Mouse (Mus musculus): ENCODE data around the gene Rsph10b. TPM values are rescaled to one million over a fixed set of nuclear protein-coding genes. Genes with fewer than 3 reads are reported as not detected.
"Not testable (repeated sequence)": the region's sequence is repeated elsewhere in the genome, so short reads cannot be mapped to it uniquely, and the experiment has no call there.

Gene Rsph10b
- total RNA-seq, 4 experiments from 2014 or later, result 4.0 to 6.2 (median 5.0) TPM

DNA sequence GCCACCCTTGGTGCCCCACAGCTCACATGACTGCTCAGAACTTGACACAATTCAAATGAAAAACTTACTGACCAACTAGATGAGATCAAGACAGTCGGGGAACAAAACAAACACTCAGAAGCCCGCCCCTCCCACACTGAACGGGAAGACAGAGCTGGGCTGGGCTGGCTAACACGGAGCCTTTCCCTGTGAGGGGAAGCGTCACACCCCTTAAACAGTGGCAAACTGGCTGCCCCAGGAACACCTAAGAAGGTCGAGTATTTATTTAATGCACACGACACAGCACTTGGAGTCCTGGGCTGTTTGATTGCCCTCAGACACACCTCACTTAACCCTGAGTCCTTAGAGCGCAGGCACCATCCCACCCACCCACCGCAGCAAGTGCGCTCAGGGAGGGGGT, 59.8 kb downstream of the Rsph10b start:
- DNase-seq (ENCODE audit: low spot score in 2 of 2), result no peak

- DNase-seq (ENCODE audit: low spot score in 2 of 2), result no peak
Observed at GRCm38 (mm10) chr5:143993260-143993659, 60.4 kb downstream of the Rsph10b start.

DNA sequence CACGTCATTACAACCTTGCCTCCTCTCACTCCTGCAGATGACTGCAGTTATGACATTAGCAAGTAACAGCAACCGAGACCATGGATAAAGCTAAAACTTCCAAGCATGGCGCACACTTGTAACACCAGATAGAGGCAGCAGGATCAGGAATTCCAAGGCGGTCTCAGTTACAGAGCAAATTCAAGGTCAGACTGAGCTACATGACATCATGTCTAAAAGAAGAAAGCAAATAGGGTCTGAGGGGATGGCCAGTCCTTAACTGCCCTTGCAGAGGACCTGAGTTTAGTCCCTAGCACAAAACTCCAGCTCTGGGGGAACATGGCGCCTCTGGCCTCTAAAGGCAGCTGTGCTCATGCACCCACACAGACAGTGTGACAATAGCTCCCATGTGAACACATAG, 61.0 kb downstream of the Rsph10b start:
- DNase-seq (ENCODE audit: low spot score in 2 of 2), result no peak

GRCm38 (mm10) chr5:143994632-143995365, 62.0 kb downstream of the Rsph10b start:
- DNase-seq (ENCODE audit: low spot score in 2 of 2), result no peak

DNA sequence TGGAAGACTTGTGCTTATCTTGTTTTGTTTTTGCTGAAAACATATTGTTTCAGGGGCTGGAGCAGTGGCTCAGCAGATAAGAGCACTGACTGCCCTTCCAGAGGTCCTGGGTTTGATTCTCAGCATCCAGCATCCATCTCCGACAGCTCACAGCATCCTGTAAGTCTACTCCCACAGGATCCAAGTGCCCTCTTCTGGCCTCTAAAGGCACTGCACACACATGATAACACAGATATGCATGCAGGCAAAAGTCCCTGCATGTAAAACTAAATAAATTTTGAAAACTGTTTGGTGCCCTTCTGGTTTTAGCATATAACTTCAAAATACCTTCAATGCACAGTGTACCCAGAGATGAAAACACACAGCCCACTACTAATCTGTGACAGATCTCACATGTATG, 66.6 kb downstream of the Rsph10b start:
- DNase-seq (ENCODE audit: low spot score in 2 of 2), result no peak

DNA sequence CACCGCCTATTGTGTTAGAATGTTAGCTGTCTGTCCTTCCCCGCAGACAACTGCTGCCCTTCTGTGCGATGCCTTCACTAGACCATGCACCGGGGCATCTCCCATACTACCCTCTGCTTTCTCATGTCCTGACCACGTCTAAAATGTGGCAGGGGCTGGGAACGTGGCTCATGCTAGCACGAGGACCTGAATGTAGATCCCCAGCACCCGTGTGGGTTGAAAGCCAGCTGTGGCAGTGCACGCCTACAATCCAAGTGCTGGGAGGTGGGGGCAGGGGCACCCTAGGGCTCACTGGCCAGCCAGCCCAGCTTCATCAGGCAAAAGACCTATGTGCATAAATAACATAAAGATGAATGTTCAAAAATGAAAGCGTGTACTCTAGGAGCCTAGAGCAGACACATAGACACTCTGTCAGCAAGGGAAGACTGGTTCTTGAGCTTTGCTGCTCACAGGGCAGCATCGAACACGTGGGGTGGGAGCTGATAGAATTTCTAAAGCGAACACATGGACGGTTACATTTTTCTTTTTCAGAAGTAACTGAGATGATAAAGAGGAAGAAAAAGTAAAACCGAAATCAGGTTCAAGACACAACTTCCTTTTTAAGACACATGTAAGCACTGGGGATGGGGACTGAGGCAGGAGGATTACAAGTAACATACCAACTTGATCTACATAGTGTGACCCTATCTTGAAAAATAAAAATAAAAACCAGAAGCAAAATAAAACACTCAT, 69.8 kb downstream of the Rsph10b start:
- no peak for DNase-seq (ENCODE audit: low spot score in 2 of 2)

DNA sequence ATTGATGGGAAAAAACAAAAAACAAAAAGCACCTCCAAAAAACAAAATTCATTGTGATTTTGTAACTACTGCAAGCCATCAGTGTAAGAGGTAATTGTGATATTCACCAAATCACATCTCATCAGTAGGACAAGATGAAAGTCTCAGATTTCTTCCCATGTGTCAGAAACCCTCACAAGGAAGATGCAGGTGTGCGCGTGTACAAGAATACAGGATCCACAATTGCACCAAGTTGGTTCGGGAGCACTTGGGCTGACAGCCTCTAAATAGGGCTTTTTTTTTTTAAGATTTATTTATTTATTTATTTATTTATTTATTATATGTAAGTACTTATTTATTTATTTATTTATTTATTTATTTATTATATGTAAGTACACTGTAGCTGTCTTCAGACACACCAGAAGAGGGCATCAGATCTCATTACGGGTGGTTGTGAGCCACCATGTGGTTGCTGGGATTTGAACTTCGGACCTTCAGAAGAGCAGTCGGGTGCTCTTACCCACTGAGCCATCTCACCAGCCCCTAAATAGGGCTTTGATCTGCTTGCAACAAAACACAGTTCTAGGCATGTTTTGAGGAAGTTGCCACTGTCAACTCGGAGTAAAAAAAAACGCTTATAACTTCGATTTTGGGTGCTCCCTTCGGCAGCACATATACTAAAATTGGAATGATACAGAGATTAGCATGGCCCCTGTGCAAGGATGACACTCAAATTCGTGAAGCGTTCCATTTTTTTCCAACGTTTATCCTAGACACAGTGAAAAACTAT, 80.7 kb downstream of the Rsph10b start:
- not testable (repeated sequence) for DNase-seq (ENCODE audit: low spot score in 2 of 2)

DNA sequence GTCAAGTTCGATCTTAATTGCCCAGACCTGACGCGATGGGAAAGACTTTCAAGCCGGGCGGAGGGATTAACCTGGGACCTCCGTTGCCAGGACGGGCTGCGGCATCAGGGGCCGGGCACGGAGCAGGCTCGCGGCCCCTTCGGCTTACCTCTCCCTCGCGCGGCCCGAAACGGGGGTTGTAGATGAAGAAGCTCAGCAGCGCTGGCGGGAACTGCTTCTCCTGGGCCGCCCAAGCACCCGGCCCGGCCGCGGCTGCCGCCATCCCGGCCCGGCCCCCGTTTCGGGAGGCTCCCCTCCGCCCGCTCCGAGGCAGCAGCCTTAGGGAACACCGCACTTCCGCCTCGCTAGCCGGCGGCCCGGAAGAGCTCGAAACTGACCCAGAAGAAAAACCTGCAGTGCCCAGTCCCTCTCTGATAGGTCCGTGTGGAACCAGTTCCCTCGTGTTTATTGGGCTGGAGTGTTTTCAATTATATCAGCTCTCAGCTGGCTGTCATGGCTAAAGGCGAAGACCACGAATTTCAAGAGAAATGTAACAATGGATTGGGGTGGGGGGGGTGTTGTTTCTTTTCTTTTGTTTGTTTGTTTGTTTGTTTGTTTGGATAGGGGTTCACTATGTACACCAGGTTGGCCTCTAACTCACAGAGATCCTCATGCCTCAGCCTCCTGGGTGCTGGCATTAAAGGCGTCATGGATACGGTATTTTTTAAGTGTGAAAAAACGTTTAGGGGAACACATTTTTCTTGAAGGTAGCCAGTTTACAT, 81.9 kb downstream of the Rsph10b start, which contains the start of gene Ccz1:
Ccz1 (minus strand) TSS at position 327 of the 761 bp plus-strand sequence.
- DNase-seq (ENCODE audit: low spot score in 2 of 2), result peak; percentile 43 to 75

- DNase-seq (ENCODE audit: low spot score in 2 of 2), result no peak
Observed at GRCm38 (mm10) chr5:144015312-144015650, 82.4 kb downstream of the Rsph10b start.

DNA sequence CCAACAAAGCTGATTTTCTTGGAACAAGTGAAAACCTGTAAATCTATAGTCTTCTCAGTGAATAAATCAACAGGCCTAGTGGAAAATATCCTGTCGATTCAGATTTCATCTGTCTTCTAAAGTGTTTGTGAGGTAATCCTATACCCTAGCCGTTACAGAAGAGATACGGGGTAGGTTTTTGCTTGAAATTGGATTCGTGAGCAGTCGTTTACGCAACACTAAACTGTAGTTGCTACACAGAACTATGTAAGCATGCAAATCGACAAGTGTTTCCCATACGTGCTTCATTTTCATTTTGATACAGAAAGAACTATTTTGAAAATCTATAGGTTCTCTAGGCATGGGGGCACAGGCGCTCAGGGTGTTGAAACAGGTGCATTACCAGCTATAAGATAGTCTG, 83.0 kb downstream of the Rsph10b start:
- DNase-seq (ENCODE audit: low spot score in 2 of 2), result no peak

- no peak for DNase-seq (ENCODE audit: low spot score in 2 of 2)
Observed at GRCm38 (mm10) chr5:144026620-144027263, 93.9 kb downstream of the Rsph10b start, which contains the start of gene Ocm. Ocm (minus strand) TSS chr5:144026670.

DNA sequence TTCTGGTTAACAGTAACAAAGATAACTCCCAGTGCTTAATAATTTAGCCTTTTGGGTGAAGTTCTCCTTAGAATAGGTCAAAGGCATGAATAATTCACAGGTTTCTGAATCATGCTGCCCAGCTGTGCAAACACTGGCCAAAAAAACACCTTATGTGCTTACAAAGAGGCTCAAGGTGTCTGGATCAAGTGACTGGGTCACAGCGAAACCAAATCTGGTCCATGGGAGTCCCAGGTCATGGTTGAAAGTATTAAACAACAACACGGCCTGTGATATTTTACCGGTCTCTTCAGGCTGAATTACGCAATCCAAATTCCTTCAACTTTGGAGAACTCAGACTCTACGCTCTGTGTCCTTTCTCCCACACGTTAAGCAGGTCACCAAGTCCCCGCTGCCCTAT, 99.7 kb downstream of the Rsph10b start:
- DNase-seq (ENCODE audit: low spot score in 2 of 2), result no peak

DNA sequence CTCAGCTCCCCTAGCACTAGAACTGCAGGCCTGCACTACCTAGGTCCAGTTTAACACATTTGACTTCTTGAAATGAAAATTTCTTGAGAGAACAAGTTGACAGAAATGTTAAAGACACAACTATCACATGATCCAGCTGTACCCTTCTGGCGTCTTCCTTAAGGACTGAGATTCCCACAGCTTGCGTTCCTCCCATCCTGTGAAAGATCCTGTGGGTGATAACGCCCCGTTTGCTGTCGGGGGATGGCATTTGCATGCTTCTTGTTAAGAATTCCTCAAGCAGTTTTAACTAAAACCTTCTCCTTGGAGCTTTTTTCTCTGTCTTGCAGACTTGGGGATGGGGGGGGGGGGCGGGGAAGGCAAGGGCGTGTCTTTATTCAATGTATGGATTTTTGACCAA, 101.7 kb downstream of the Rsph10b start:
- DNase-seq (ENCODE audit: low spot score in 2 of 2), result no peak

Other genes with a start within 250 kb of the Rsph10b start
- gene Usp42, start 200.8 kb upstream of the Rsph10b start, total RNA-seq (2022), result 10 to 100 TPM; 21.5 to 25.3 (median 23.8) TPM
- gene Eif2ak1, start 115.2 kb upstream of the Rsph10b start, total RNA-seq (2022), result 10 to 100 TPM; 42.9 to 43.6 (median 43.3) TPM
- gene Ankrd61, start 35.4 kb upstream of the Rsph10b start, total RNA-seq (2022), result under 1 TPM in 1 of 4 experiments, not detected in 3; 0.24 TPM
- gene Aimp2, start 23.2 kb upstream of the Rsph10b start, total RNA-seq (2022), result 10 to 100 TPM; 27.6 to 32.1 (median 29.9) TPM
- gene Pms2, start 23.1 kb upstream of the Rsph10b start, total RNA-seq (2022), result 10 to 100 TPM; 18.2 to 22.7 (median 21.7) TPM
- 1 to 10 TPM in 3 of 4 experiments, under 1 TPM in 1; 0.91 to 2.3 (median 1.6) TPM for gene Gm42421, start 4.9 kb upstream of the Rsph10b start, total RNA-seq (2022)
- gene Ccz1, start 81.8 kb downstream of the Rsph10b start, total RNA-seq (2022), result 10 to 100 TPM; 39.1 to 44.3 (median 40.7) TPM
- 1 to 10 TPM; 1.0 to 2.6 (median 1.1) TPM for gene Ocm, start 93.6 kb downstream of the Rsph10b start, total RNA-seq (2022)
- gene Lmtk2, start 167.4 kb downstream of the Rsph10b start, total RNA-seq (2022), result 100 to 1,000 TPM; 133 to 154 (median 141) TPM